Comparison of ENCODE assay signal across 27 mouse cellular contexts in the genomic region with DNA sequence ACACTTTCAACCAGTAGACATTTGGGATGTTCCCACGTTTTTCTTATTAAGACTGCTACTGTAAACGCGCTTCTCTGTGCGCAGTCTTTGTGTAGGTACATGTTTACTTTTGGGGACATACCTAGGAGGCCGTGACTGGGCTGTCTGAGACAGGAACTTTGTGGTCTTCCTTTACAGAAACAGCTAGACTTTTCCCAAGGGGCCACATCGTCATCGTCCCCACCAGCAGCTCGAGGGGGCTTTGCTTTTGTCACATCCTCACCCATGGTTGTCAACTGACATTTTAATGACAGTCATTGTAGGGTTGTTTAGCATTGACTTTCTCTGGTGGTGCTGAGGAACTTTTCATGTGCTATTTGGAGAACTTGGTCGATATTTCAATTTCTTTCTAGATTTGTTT. TPM values are rescaled to one million over a fixed set of nuclear protein-coding genes. Genes with fewer than 3 reads are reported as not detected.
"Had no signal": no experiment of that assay in that cellular context is flagged by ENCODE, and none has a peak within 500 bp of the region (broad histone marks: within the 10 kb centered on the region; RNA-seq: fewer than 3 reads in every experiment).

No protein-coding gene starts in this region.

- H3K27ac ChIP-seq: gastrocnemius, adult 2 months; heart, embryonic 10.5 days; hindbrain, embryonic 10.5 days; hindbrain, embryonic 13.5 days; hindbrain, embryonic 15.5 days; hindbrain, postnatal 0 days; kidney, embryonic 15.5 days; kidney, postnatal 0 days; limb, embryonic 13.5 days; limb, embryonic 15.5 days; liver, embryonic 12.5 days had no signal

- H3K4me2 ChIP-seq: heart, embryonic 12.5 days; hindbrain, embryonic 13.5 days; hindbrain, embryonic 15.5 days; kidney, embryonic 15.5 days; limb, embryonic 13.5 days; limb, embryonic 15.5 days; liver, embryonic 12.5 days had no signal

- ATAC-seq: hindbrain, postnatal 0 days; intestine, embryonic 16.5 days; liver, embryonic 12.5 days had no signal

- H3K4me3 ChIP-seq: gastrocnemius, adult 2 months; heart, embryonic 10.5 days; heart, embryonic 12.5 days; hindbrain, embryonic 10.5 days; hindbrain, embryonic 13.5 days; hindbrain, embryonic 15.5 days; kidney, embryonic 15.5 days; limb, embryonic 13.5 days; limb, embryonic 15.5 days; liver, embryonic 12.5 days had no signal

- H3K9me3 ChIP-seq: heart, embryonic 10.5 days; heart, embryonic 12.5 days; hindbrain, embryonic 10.5 days; hindbrain, embryonic 13.5 days; hindbrain, embryonic 15.5 days; kidney, embryonic 15.5 days; limb, embryonic 13.5 days; limb, embryonic 15.5 days; liver, embryonic 12.5 days had no signal

- H3K9ac ChIP-seq: heart, embryonic 12.5 days; hindbrain, embryonic 13.5 days; hindbrain, embryonic 15.5 days; kidney, embryonic 15.5 days; limb, embryonic 13.5 days; limb, embryonic 15.5 days; liver, embryonic 12.5 days had no signal

- H3K36me3 ChIP-seq: heart, embryonic 10.5 days; heart, embryonic 12.5 days; hindbrain, embryonic 10.5 days; hindbrain, embryonic 13.5 days; hindbrain, embryonic 15.5 days; kidney, embryonic 15.5 days; limb, embryonic 13.5 days; limb, embryonic 15.5 days; liver, embryonic 12.5 days had no signal

- H3K4me1 ChIP-seq: liver, embryonic 12.5 days had no signal

- DNase-seq: gastrocnemius, adult 2 months; gastrocnemius, postnatal 10 days; gastrocnemius, postnatal 25 days; heart, adult 18-20 months; heart, postnatal 10 days; heart, postnatal 4 days; kidney, adult 11 months; kidney, adult 2 months; kidney, adult 9 months; kidney, postnatal 14 days; kidney, postnatal 36 days; layer of hippocampus, adult 9-11 months; layer of hippocampus, postnatal 36 days; left cerebral cortex, postnatal 4 days had no signal

RNA-seq across cellular contexts. Expression of gene Col6a6, which starts 3.3 kb away (rescaled TPM):
- total RNA-seq: granulocyte monocyte progenitor cell, adult 5-6 weeks had no signal
